Comparison of ENCODE assay signal across 20 mouse cellular contexts in genomic region chr7:136665901-136666300, GRCm38 (mm10).
A peak's percentile ranks its signal among the peaks of the same experiment; 100 is the strongest.
DNase-seq lines count a peak whose midpoint lies in the region; ATAC-seq lines count a peak whose summit lies in the region.
"Had no signal": no experiment of that assay in that cellular context is flagged by ENCODE, and none has a peak within 500 bp of the region (broad histone marks: within the 10 kb centered on the region; RNA-seq: fewer than 3 reads in every experiment).

No protein-coding gene starts in this region.

- ATAC-seq in heart, embryonic 11.5 days (replicated peaks; ENCODE audit: insufficient number of reproducible peaks, low FRiP score, low TSS enrichment): no peak
- ATAC-seq: forebrain, embryonic 14.5 days; forebrain, embryonic 16.5 days had no signal

- no peaks in the 10 kb centered on the region for H3K36me3 ChIP-seq in heart, embryonic 11.5 days (ENCODE audit: control insufficient read depth, insufficient read depth, low read length)
- H3K36me3 ChIP-seq: embryonic facial prominence, embryonic 13.5 days; embryonic facial prominence, embryonic 15.5 days; forebrain, embryonic 10.5 days; forebrain, embryonic 12.5 days had no signal

- H3K4me3 ChIP-seq in heart, embryonic 11.5 days (ENCODE audit: low read depth, low read length): no peak overlapping the region
- H3K4me3 ChIP-seq: embryonic facial prominence, embryonic 13.5 days; embryonic facial prominence, embryonic 15.5 days; erythroblast, embryonic 14.5 days; forebrain, embryonic 10.5 days; forebrain, embryonic 12.5 days had no signal

- H3K27me3 ChIP-seq in heart, embryonic 11.5 days (ENCODE audit: control insufficient read depth, insufficient read depth, low read length): peaks cover 13% of the 10 kb centered on the region; the same call in 1 of the 2 replicates
- H3K27me3 ChIP-seq: embryonic facial prominence, embryonic 15.5 days had no signal

- H3K9me3 ChIP-seq in heart, embryonic 11.5 days (replicated peaks; ENCODE audit: control insufficient read depth, low read length): no peaks in the 10 kb centered on the region
- H3K9me3 ChIP-seq: embryonic facial prominence, embryonic 13.5 days; embryonic facial prominence, embryonic 15.5 days; forebrain, embryonic 10.5 days; forebrain, embryonic 12.5 days had no signal

- peak; percentile 26 to 49 for DNase-seq in cerebellum, postnatal 14 days
- DNase-seq in cerebellum, adult 8-10 months: no peak
- peak; percentile 77 for DNase-seq in heart, adult 11 months
- peak; percentile 26 for DNase-seq in left cerebral cortex, postnatal 4 days
- DNase-seq in left cerebral cortex, postnatal 36 days (ENCODE audit: low spot score in 2 of 2): no peak
- DNase-seq: adrenal gland, adult 2 months; adrenal gland, postnatal 10 days; adrenal gland, postnatal 25 days; cerebellum, adult 11 months; cerebellum, adult 18-20 months; cerebellum, adult 9-11 months; embryo, embryonic 11 days had no signal

- H3K4me2 ChIP-seq in heart, embryonic 11.5 days: no peak overlapping the region
- H3K4me2 ChIP-seq: embryonic facial prominence, embryonic 13.5 days; embryonic facial prominence, embryonic 15.5 days; forebrain, embryonic 12.5 days had no signal

- WGBS in heart, embryonic 11.5 days (ENCODE audit: insufficient replicate concordance): 84% methylated on average over 2 of the region's 2 CpGs

- intact Hi-C loops in left cerebral cortex, postnatal 4 days (cut with DNase I): no loop called here
- intact Hi-C loops in left cerebral cortex, postnatal 36 days (cut with DNase I): no loop called here

- H3K4me1 ChIP-seq in heart, embryonic 11.5 days (ENCODE audit: control insufficient read depth, insufficient read depth, low read length): no peaks in the 10 kb centered on the region

- no peak overlapping the region for H3K9ac ChIP-seq in heart, embryonic 11.5 days (ENCODE audit: low read depth, low read length)
- H3K9ac ChIP-seq: embryonic facial prominence, embryonic 13.5 days; embryonic facial prominence, embryonic 15.5 days; forebrain, embryonic 12.5 days had no signal

- H3K27ac ChIP-seq in heart, embryonic 11.5 days (ENCODE audit: low read depth, low read length): no peak overlapping the region
- H3K27ac ChIP-seq: embryonic facial prominence, embryonic 13.5 days; embryonic facial prominence, embryonic 15.5 days; forebrain, embryonic 10.5 days; forebrain, embryonic 12.5 days had no signal

Comparison
In these comparisons a context has a peak if more than half of its experiments do, and no peak if none do; other contexts are left out.
1. DNase-seq: peak in cerebellum, postnatal 14 days (2 of 2), heart, adult 11 months (single experiment) and left cerebral cortex, postnatal 4 days (single experiment); none in cerebellum, adult 8-10 months (single experiment) and left cerebral cortex, postnatal 36 days (0 of 2).